In the genomic region with DNA sequence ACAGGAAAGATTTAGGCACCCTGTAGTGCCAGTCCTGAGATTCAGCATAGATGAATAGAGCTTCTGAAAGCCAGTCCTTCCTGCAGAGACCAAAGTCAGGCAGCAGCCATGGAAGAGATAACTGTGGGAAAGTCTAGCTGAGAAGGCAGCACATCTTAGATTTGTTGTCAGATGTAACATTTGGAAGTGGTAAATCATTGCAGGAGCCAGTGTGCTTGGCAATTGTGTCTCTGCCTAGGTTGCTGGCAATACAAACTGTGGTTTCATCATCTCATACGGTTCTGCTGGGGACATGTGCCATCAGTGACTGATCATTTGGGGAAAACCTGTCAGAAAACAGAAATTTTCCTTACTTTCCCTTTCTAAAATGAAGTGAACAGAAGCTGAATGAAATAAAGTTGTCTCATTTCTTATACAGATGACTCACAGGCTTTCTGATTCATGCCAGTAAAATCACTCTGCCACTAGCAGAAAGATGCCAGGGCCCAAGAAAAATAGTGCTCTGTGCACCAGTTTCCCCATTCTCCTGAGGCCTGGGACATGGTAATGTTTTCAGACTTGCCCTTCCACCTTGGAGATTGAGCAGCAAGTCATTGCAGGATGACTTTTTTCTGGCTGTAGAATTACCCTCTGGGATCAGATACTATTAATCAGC, we compare ENCODE assay signal across 14 mouse cellular contexts.
DNase-seq lines count a peak whose midpoint lies in the region; ATAC-seq and TF ChIP-seq lines count a peak whose summit lies in the region.
"Had no signal": no experiment of that assay in that cellular context is flagged by ENCODE, and none has a peak within 500 bp of the region (broad histone marks: within the 10 kb centered on the region; RNA-seq: fewer than 3 reads in every experiment).

No protein-coding gene starts in this region.

- no peak overlapping the region for H3K9ac ChIP-seq in liver, adult 2 months (ENCODE audit: low read depth, low read length)
- no peak overlapping the region for H3K9ac ChIP-seq in liver, embryonic 11.5 days (ENCODE audit: low read depth, low read length)
- no peak overlapping the region for H3K9ac ChIP-seq in neural tube, embryonic 15.5 days (replicated peaks)

- WGBS in liver, adult 2 months: 46% methylated on average over 1 of the region's 1 CpGs
- WGBS in liver, embryonic 11.5 days: 51% methylated on average over 1 of the region's 1 CpGs
- 60% methylated on average over 1 of the region's 1 CpGs for WGBS in neural tube, embryonic 15.5 days

- no peak for ATAC-seq in liver, embryonic 11.5 days (replicated peaks; ENCODE audit: low FRiP score)
- ATAC-seq in neural tube, embryonic 15.5 days (ENCODE audit: low FRiP score): no peak
- ATAC-seq: lung, postnatal 0 days had no signal

- no peaks in the 10 kb centered on the region for H3K36me3 ChIP-seq in liver, adult 2 months (ENCODE audit: control insufficient read depth, insufficient read depth, low read length)
- H3K36me3 ChIP-seq in liver, embryonic 11.5 days (ENCODE audit: control insufficient read depth, insufficient read depth, low read length): no peaks in the 10 kb centered on the region
- no peaks in the 10 kb centered on the region for H3K36me3 ChIP-seq in neural tube, embryonic 15.5 days

- no peak overlapping the region for H3K4me2 ChIP-seq in liver, embryonic 11.5 days
- no peak overlapping the region for H3K4me2 ChIP-seq in neural tube, embryonic 15.5 days
- H3K4me2 ChIP-seq: midbrain, embryonic 11.5 days had no signal

- DNase-seq in liver, adult 2 months (ENCODE audit: extremely low read depth, low read depth, low spot score): peak; percentile 12
- DNase-seq in liver, embryonic 11.5 days (ENCODE audit: low spot score): no peak
- peak; percentile 62 for DNase-seq in brain, embryonic 18.5 days (ENCODE audit: low read depth, low spot score)
- peak; percentile 1 for DNase-seq in layer of hippocampus, adult 9-10 months (ENCODE audit: low spot score)
- DNase-seq in right cerebral cortex, postnatal 10 days (ENCODE audit: low spot score in 2 of 2): peak; percentile 28 to 38
- no peak for DNase-seq in gastrocnemius, postnatal 4 days (ENCODE audit: low spot score in 2 of 2)
- DNase-seq: adrenal gland, postnatal 14 days; cerebellum, adult 18-20 months; kidney, postnatal 10 days; liver; thymus, adult 2 months had no signal

- H3K27ac ChIP-seq in liver, adult 2 months (replicated peaks; ENCODE audit: insufficient read depth, low read depth, low read length): no peak overlapping the region
- H3K27ac ChIP-seq in liver, embryonic 11.5 days (ENCODE audit: low read depth, low read length): no peak overlapping the region
- no peak overlapping the region for H3K27ac ChIP-seq in neural tube, embryonic 15.5 days (replicated peaks)

- no peaks in the 10 kb centered on the region for H3K9me3 ChIP-seq in liver, embryonic 11.5 days (ENCODE audit: control insufficient read depth, low read length)
- no peaks in the 10 kb centered on the region for H3K9me3 ChIP-seq in neural tube, embryonic 15.5 days (replicated peaks)

- no peak for TF ChIP-seq POLR2A in liver, adult 2 months (IDR thresholded peaks at IDR 0.05; ENCODE audit: extremely low read depth, insufficient read depth, low read length)

- no peak for TF ChIP-seq CTCF in liver, adult 2 months (IDR thresholded peaks at IDR 0.05; ENCODE audit: low read depth, low read length)

- H3K27me3 ChIP-seq in liver, adult 2 months (ENCODE audit: control insufficient read depth, insufficient read depth, low read length): no peaks in the 10 kb centered on the region
- no peaks in the 10 kb centered on the region for H3K27me3 ChIP-seq in liver, embryonic 11.5 days (replicated peaks; ENCODE audit: control insufficient read depth, insufficient read depth, low read length)
- H3K27me3 ChIP-seq in neural tube, embryonic 15.5 days (replicated peaks): no peaks in the 10 kb centered on the region

- no peaks in the 10 kb centered on the region for H3K79me2 ChIP-seq in liver, adult 2 months (ENCODE audit: control insufficient read depth, insufficient read depth, low read length)

- H3K4me1 ChIP-seq in liver, adult 2 months (ENCODE audit: control insufficient read depth, insufficient read depth, low read length): no peaks in the 10 kb centered on the region
- H3K4me1 ChIP-seq in liver, embryonic 11.5 days (replicated peaks; ENCODE audit: control insufficient read depth, insufficient read depth, low read length): no peaks in the 10 kb centered on the region
- H3K4me1 ChIP-seq in neural tube, embryonic 15.5 days: no peaks in the 10 kb centered on the region

- H3K4me3 ChIP-seq in liver, adult 2 months (ENCODE audit: insufficient read depth, low read depth, low read length): no peak overlapping the region
- no peak overlapping the region for H3K4me3 ChIP-seq in liver, embryonic 11.5 days (ENCODE audit: low read depth, low read length)
- H3K4me3 ChIP-seq in neural tube, embryonic 15.5 days (replicated peaks): no peak overlapping the region

Comparison
In these comparisons a context has a peak if more than half of its experiments do, and no peak if none do; other contexts are left out.
1. DNase-seq: peak in liver, adult 2 months (single experiment), brain, embryonic 18.5 days (single experiment), layer of hippocampus, adult 9-10 months (single experiment) and right cerebral cortex, postnatal 10 days (2 of 2); none in liver, embryonic 11.5 days (single experiment) and gastrocnemius, postnatal 4 days (0 of 2).